Comparison of ENCODE assay signal across 18 mouse cellular contexts in the genomic region with DNA sequence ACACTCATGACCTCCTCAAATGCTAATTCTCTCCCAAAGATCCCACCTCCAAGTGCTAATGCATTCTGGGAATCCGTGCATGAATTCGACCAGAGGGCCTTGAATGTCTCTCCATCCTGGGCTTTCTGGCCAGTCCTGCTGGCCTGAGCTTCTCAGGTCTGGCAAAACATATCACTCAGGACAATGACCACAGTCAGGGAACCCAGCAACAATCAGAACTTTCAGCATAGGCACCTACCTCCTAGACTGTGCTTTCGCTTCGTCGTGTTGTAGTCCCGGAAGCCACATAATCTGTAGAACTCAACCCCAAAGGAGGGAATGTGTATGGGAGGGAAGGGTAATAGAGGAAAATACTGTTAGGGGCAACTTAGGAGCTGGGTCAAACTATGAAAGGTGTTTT.
DNase-seq lines count a peak whose midpoint lies in the region; ATAC-seq and TF ChIP-seq lines count a peak whose summit lies in the region.
"Had no signal": no experiment of that assay in that cellular context is flagged by ENCODE, and none has a peak within 500 bp of the region (broad histone marks: within the 10 kb centered on the region; RNA-seq: fewer than 3 reads in every experiment).

No protein-coding gene starts in this region.

- no peaks in the 10 kb centered on the region for H3K27me3 ChIP-seq in midbrain, embryonic 11.5 days (ENCODE audit: control insufficient read depth, insufficient read depth, low read length)
- no peaks in the 10 kb centered on the region for H3K27me3 ChIP-seq in midbrain, postnatal 0 days (ENCODE audit: insufficient read depth, low read length)
- H3K27me3 ChIP-seq: CH12.LX, Patski had no signal

- no peak for TF ChIP-seq CTCF in midbrain, postnatal 0 days (IDR thresholded peaks at IDR 0.05)

- no peaks in the 10 kb centered on the region for H3K9me3 ChIP-seq in midbrain, embryonic 11.5 days (ENCODE audit: control insufficient read depth, low read length)
- no peaks in the 10 kb centered on the region for H3K9me3 ChIP-seq in midbrain, postnatal 0 days (ENCODE audit: low read length)
- H3K9me3 ChIP-seq: G1E had no signal

- 95% methylated on average over 6 of the region's 6 CpGs for WGBS in midbrain, embryonic 11.5 days
- 97% methylated on average over 6 of the region's 6 CpGs for WGBS in midbrain, postnatal 0 days

- no peak overlapping the region for H3K27ac ChIP-seq in midbrain, embryonic 11.5 days (ENCODE audit: low read depth, low read length)
- H3K27ac ChIP-seq in midbrain, postnatal 0 days (ENCODE audit: low read depth, low read length), result no peak overlapping the region

- peak; percentile 66 for DNase-seq in heart, adult 11 months
- no peak for DNase-seq in heart, adult 18-20 months
- peak; percentile 72 for DNase-seq in midbrain, embryonic 11.5 days (ENCODE audit: low spot score, missing footprints)
- DNase-seq in midbrain, postnatal 0 days (ENCODE audit: low spot score), result no peak
- DNase-seq: adrenal gland, adult 8-10 months; adrenal gland, postnatal 10 days; adrenal gland, postnatal 14 days; adrenal gland, postnatal 25 days; adrenal gland, postnatal 36 days; B cell, adult 2 months; cerebellum, adult 11 months; cerebellum, adult 11-12 months; cerebellum, adult 18-20 months had no signal

- no peak overlapping the region for H3K4me2 ChIP-seq in midbrain, embryonic 11.5 days
- no peak overlapping the region for H3K4me2 ChIP-seq in midbrain, postnatal 0 days (ENCODE audit: low read depth, low read length, poor library complexity, severe bottlenecking)

- no peak overlapping the region for H3K9ac ChIP-seq in midbrain, embryonic 11.5 days (ENCODE audit: low read length)
- no peak overlapping the region for H3K9ac ChIP-seq in midbrain, postnatal 0 days (replicated peaks; ENCODE audit: low read length, poor library complexity, severe bottlenecking)

- H3K36me3 ChIP-seq in midbrain, embryonic 11.5 days (ENCODE audit: control insufficient read depth, insufficient read depth, low read length), result no peaks in the 10 kb centered on the region
- H3K36me3 ChIP-seq in midbrain, postnatal 0 days (ENCODE audit: insufficient read depth, low read length), result no peaks in the 10 kb centered on the region
- H3K36me3 ChIP-seq: G1E had no signal

- no peak overlapping the region for H3K4me3 ChIP-seq in midbrain, embryonic 11.5 days (ENCODE audit: low read depth, low read length)
- H3K4me3 ChIP-seq in midbrain, postnatal 0 days (ENCODE audit: low read depth, low read length), result no peak overlapping the region

- H3K4me1 ChIP-seq in midbrain, embryonic 11.5 days (ENCODE audit: control insufficient read depth, insufficient read depth, low read length), result no peaks in the 10 kb centered on the region; the same call in 1 of the 2 replicates
- H3K4me1 ChIP-seq in midbrain, postnatal 0 days (ENCODE audit: insufficient read depth, low read length), result no peaks in the 10 kb centered on the region

- ATAC-seq in midbrain, embryonic 11.5 days (ENCODE audit: low FRiP score), result no peak
- ATAC-seq in midbrain, postnatal 0 days (ENCODE audit: low FRiP score), result no peak
- ATAC-seq: activated CD4-positive, CD25-positive, alpha-beta regulatory T cell, adult 4 months; CD4-positive, CD25-positive, alpha-beta regulatory T cell, adult 4 months; Patski had no signal

Comparison
In these comparisons a context has a peak if more than half of its experiments do, and no peak if none do; other contexts are left out.
1. DNase-seq: peak in heart, adult 11 months (single experiment) and midbrain, embryonic 11.5 days (single experiment); none in heart, adult 18-20 months (0 of 2) and midbrain, postnatal 0 days (single experiment).